Mouse (Mus musculus): ENCODE data around the gene Fam205a2. TPM values are rescaled to one million over a fixed set of nuclear protein-coding genes. Genes with fewer than 3 reads are reported as not detected.
"Not testable (repeated sequence)": the region's sequence is repeated elsewhere in the genome, so short reads cannot be mapped to it uniquely, and the experiment has no call there.

Fam205a2 gene
- polyA plus RNA-seq (2012; fragmentation: generic; extraction: Trizol) = not detected

DNA sequence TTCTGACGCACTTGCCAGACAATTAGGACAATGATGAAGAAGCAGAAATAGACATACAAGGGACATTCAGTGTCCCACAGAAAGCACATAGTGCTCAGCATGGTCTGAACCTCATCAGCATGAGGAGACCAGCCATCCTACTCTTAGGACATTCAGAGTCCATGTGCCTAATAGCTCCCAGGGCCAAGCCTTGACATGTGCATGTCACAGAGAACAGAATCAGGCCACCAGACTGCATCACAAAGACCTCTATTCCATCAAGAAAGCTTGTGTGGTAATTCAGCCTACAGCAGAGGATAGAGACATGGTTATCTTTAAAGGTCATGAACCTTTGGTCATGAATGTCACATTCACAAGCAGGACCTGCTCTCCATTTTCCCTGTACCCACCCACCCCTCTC, at the start of gene Fam205a2:
Gene Fam205a2, minus strand, starts transcription at position 101 of the 400 bp plus-strand sequence.
- H3K36me3 ChIP-seq (ENCODE audit: control insufficient read depth, insufficient read depth); H3K4me2 ChIP-seq (ENCODE audit: low read depth); H3ac ChIP-seq (ENCODE audit: control insufficient read depth, insufficient read length); H3K4me3 ChIP-seq; H3K79me2 ChIP-seq (ENCODE audit: control insufficient read depth, insufficient read depth); H3K27me3 ChIP-seq (ENCODE audit: control insufficient read depth, insufficient read depth, insufficient read length): not testable (repeated sequence)

Other genes starting within 250 kb of the Fam205a2 start
- gene Gm21953, start 233.9 kb downstream of the Fam205a2 start, polyA plus RNA-seq (2012; fragmentation: generic; extraction: Trizol) = not detected
- not detected for gene Fam205a3, start 209.8 kb downstream of the Fam205a2 start, polyA plus RNA-seq (2012; fragmentation: generic; extraction: Trizol)
- not detected for gene Gm21586, start 88.8 kb downstream of the Fam205a2 start, polyA plus RNA-seq (2012; fragmentation: generic; extraction: Trizol)
- gene Gm2163, start 61.4 kb downstream of the Fam205a2 start, polyA plus RNA-seq (2012; fragmentation: generic; extraction: Trizol) = not detected
- not detected for gene Gm10591, start 84.0 kb upstream of the Fam205a2 start, polyA plus RNA-seq (2012; fragmentation: generic; extraction: Trizol)
- not detected for gene Gm2564, start 101.5 kb upstream of the Fam205a2 start, polyA plus RNA-seq (2012; fragmentation: generic; extraction: Trizol)
- not detected for gene Ccl27b, start 127.1 kb upstream of the Fam205a2 start, polyA plus RNA-seq (2012; fragmentation: generic; extraction: Trizol)
- not detected for gene Il11ra2, start 133.7 kb upstream of the Fam205a2 start, polyA plus RNA-seq (2012; fragmentation: generic; extraction: Trizol)
- gene 4930578G10Rik, start 207.4 kb upstream of the Fam205a2 start, polyA plus RNA-seq (2012; fragmentation: generic; extraction: Trizol) = not detected
- gene Ccl19, start 228.4 kb upstream of the Fam205a2 start, polyA plus RNA-seq (2012; fragmentation: generic; extraction: Trizol) = not detected
- not detected for gene Ccl21a, start 245.8 kb upstream of the Fam205a2 start, polyA plus RNA-seq (2012; fragmentation: generic; extraction: Trizol)